Mouse (Mus musculus): ENCODE data around the gene Kyat3. TPM values are rescaled to one million over a fixed set of nuclear protein-coding genes. Genes with fewer than 3 reads are reported as not detected.

Gene Kyat3
- polyA plus RNA-seq, 1 experiment from 2014 or later, result 10.4 TPM

GRCm38 (mm10) chr3:142795587-142795986 lies 94.7 kb downstream of the Kyat3 start:
- Histone ChIP-seq H3K4me1 (replicated peaks; ENCODE audit: control insufficient read depth, insufficient read depth, low read length) (no peaks in the 10 kb centered on the region), H3K36me3 (ENCODE audit: control insufficient read depth, insufficient read depth, low read length) (peaks cover 3% of the 10 kb centered on the region; the same call in 1 of the 2 replicates), H3K27ac (ENCODE audit: low read depth, low read length) (no peak overlapping the region), H3K9me3 (ENCODE audit: control insufficient read depth, low read length) (no peaks in the 10 kb centered on the region), H3K27me3 (ENCODE audit: control insufficient read depth, insufficient read depth, low read length) (no peaks in the 10 kb centered on the region), H3K9ac (ENCODE audit: low read length) (no peak overlapping the region), H3K4me2 (ENCODE audit: low read depth, low read length, severe bottlenecking) (no peak overlapping the region), H3K4me3 (ENCODE audit: low read depth, low read length) (no peak overlapping the region)
- WGBS, result 93% methylated on average over 3 of the region's 3 CpGs
- DNase-seq (ENCODE audit: low spot score) (no peak), ATAC-seq (replicated peaks; ENCODE audit: low FRiP score) (no peak)

Other genes starting within 250 kb of the Kyat3 start
- gene Gbp5, start 207.1 kb upstream of the Kyat3 start, polyA plus RNA-seq (2014; fragmentation: Nextera tagmentation; extraction: Ambion mirVana), result not detected in 2 replicates
- 0.80 and 1.0 TPM in 2 replicates for gene Gbp7, start 170.7 kb upstream of the Kyat3 start, polyA plus RNA-seq (2014; fragmentation: Nextera tagmentation; extraction: Ambion mirVana)
- 0.40 TPM in 1 of 2 replicates, not detected in the other for gene Gbp3, start 141.0 kb upstream of the Kyat3 start, polyA plus RNA-seq (2014; fragmentation: Nextera tagmentation; extraction: Ambion mirVana)
- not detected in 2 replicates for gene Gbp2b, start 106.2 kb upstream of the Kyat3 start, polyA plus RNA-seq (2014; fragmentation: Nextera tagmentation; extraction: Ambion mirVana)
- gene Gbp2, start 80.4 kb upstream of the Kyat3 start, polyA plus RNA-seq (2014; fragmentation: Nextera tagmentation; extraction: Ambion mirVana), result 0.16 TPM in 1 of 2 replicates, not detected in the other
- gene Gtf2b, start 64.0 kb downstream of the Kyat3 start, polyA plus RNA-seq (2014; fragmentation: Nextera tagmentation; extraction: Ambion mirVana), result 94.1 and 94.7 TPM in 2 replicates
- 51.0 and 55.1 TPM in 2 replicates for gene Pkn2, start 181.0 kb downstream of the Kyat3 start, polyA plus RNA-seq (2014; fragmentation: Nextera tagmentation; extraction: Ambion mirVana)

Measured in forebrain, embryonic 11.5 days (tissue).